ENCODE assay signal across 9 mouse cellular contexts in genomic region chr7:99795192-99795981, GRCm38 (mm10). TPM values are rescaled to one million over a fixed set of nuclear protein-coding genes. Genes with fewer than 3 reads are reported as not detected.
DNase-seq lines count a peak whose midpoint lies in the region; ATAC-seq and TF ChIP-seq lines count a peak whose summit lies in the region.
"Had no signal": no experiment of that assay in that cellular context is flagged by ENCODE, and none has a peak within 500 bp of the region (broad histone marks: within the 10 kb centered on the region; RNA-seq: fewer than 3 reads in every experiment).

No protein-coding gene starts in this region.

- TF ChIP-seq CTCF in kidney, adult 2 months (conservative IDR thresholded peaks at IDR 0.05; ENCODE audit: insufficient read depth, insufficient read length, low read depth, low read length): no peak

- H3K9me3 ChIP-seq in kidney, embryonic 16.5 days (ENCODE audit: low read length): no peaks in the 10 kb centered on the region; the same call in 1 of the 2 replicates
- no peaks in the 10 kb centered on the region for H3K9me3 ChIP-seq in forebrain, embryonic 14.5 days (replicated peaks; ENCODE audit: control insufficient read depth, low read length)
- H3K9me3 ChIP-seq in neural tube, embryonic 12.5 days: no peaks in the 10 kb centered on the region

- H3K4me2 ChIP-seq in kidney, embryonic 16.5 days (replicated peaks; ENCODE audit: low read depth, low read length): peak overlapping the region; percentile 50
- peak overlapping the region; percentile 44 for H3K4me2 ChIP-seq in forebrain, embryonic 14.5 days (ENCODE audit: low read length)
- H3K4me2 ChIP-seq in neural tube, embryonic 12.5 days (replicated peaks): peak overlapping the region; percentile 49

- 0 out of 2 replicates have a peak, but pooled peaks have one; percentile 28 for ATAC-seq in kidney, embryonic 16.5 days (ENCODE audit: low FRiP score, low TSS enrichment)
- ATAC-seq in forebrain, embryonic 14.5 days: peak; percentile 70
- peak; percentile 74 for ATAC-seq in neural tube, embryonic 12.5 days (ENCODE audit: low FRiP score, low read depth)

- TF ChIP-seq POLR2A in kidney, adult 2 months (IDR thresholded peaks at IDR 0.05; ENCODE audit: low read depth, low read length): no peak

- WGBS in kidney, embryonic 16.5 days: 7% methylated on average over 17 of the region's 17 CpGs
- WGBS in kidney, adult 2 months: 13% methylated on average over 17 of the region's 17 CpGs
- 6% methylated on average over 17 of the region's 17 CpGs for WGBS in forebrain, embryonic 14.5 days
- WGBS in neural tube, embryonic 12.5 days: 9% methylated on average over 17 of the region's 17 CpGs

- peaks cover 14% of the 10 kb centered on the region for H3K4me1 ChIP-seq in kidney, embryonic 16.5 days (ENCODE audit: insufficient read depth, low read length)
- H3K4me1 ChIP-seq in kidney, adult 2 months (ENCODE audit: control insufficient read depth, insufficient read depth, low read length): no peaks in the 10 kb centered on the region
- peaks cover 11% of the 10 kb centered on the region for H3K4me1 ChIP-seq in forebrain, embryonic 14.5 days (ENCODE audit: control insufficient read depth, insufficient read depth, low read length)
- peaks cover 23% of the 10 kb centered on the region for H3K4me1 ChIP-seq in neural tube, embryonic 12.5 days

- peak overlapping the region; percentile 13; the same call in 1 of the 2 replicates for H3K4me3 ChIP-seq in kidney, embryonic 16.5 days (ENCODE audit: low read length)
- H3K4me3 ChIP-seq in kidney, adult 2 months (ENCODE audit: insufficient read depth, low read depth, low read length): no peak overlapping the region
- no peak overlapping the region; the same call in 1 of the 2 replicates for H3K4me3 ChIP-seq in forebrain, embryonic 14.5 days (ENCODE audit: low read depth, low read length)
- no peak overlapping the region for H3K4me3 ChIP-seq in neural tube, embryonic 12.5 days
- H3K4me3 ChIP-seq: left cerebral cortex, adult 2 months had no signal

- no peak overlapping the region for H3K9ac ChIP-seq in kidney, embryonic 16.5 days (replicated peaks; ENCODE audit: low read length)
- H3K9ac ChIP-seq in forebrain, embryonic 14.5 days (ENCODE audit: low read length): peak overlapping the region; percentile 40
- no peak overlapping the region for H3K9ac ChIP-seq in neural tube, embryonic 12.5 days

- H3K27me3 ChIP-seq in kidney, embryonic 16.5 days (ENCODE audit: insufficient read depth, low read length): no peaks in the 10 kb centered on the region
- H3K27me3 ChIP-seq in kidney, adult 2 months (replicated peaks; ENCODE audit: control insufficient read depth, insufficient read depth, low read length): no peaks in the 10 kb centered on the region
- no peaks in the 10 kb centered on the region for H3K27me3 ChIP-seq in forebrain, embryonic 14.5 days (replicated peaks; ENCODE audit: control insufficient read depth, insufficient read depth, low read length)
- H3K27me3 ChIP-seq in neural tube, embryonic 12.5 days (replicated peaks): no peaks in the 10 kb centered on the region

- H3K36me3 ChIP-seq in kidney, embryonic 16.5 days (ENCODE audit: insufficient read depth, low read length): no peaks in the 10 kb centered on the region
- H3K36me3 ChIP-seq in kidney, adult 2 months (ENCODE audit: control insufficient read depth, insufficient read depth, low read length): no peaks in the 10 kb centered on the region
- H3K36me3 ChIP-seq in forebrain, embryonic 14.5 days (ENCODE audit: control insufficient read depth, insufficient read depth, low read length): no peaks in the 10 kb centered on the region
- no peaks in the 10 kb centered on the region for H3K36me3 ChIP-seq in neural tube, embryonic 12.5 days

- no peak overlapping the region for H3K27ac ChIP-seq in kidney, embryonic 16.5 days (ENCODE audit: low read length)
- H3K27ac ChIP-seq in kidney, adult 2 months (ENCODE audit: insufficient read depth, low read depth, low read length): no peak overlapping the region
- H3K27ac ChIP-seq in forebrain, embryonic 14.5 days (ENCODE audit: low read depth, low read length): 0 out of 2 replicates have a peak overlapping the region, but pooled peaks have one; percentile 27
- peak overlapping the region; percentile 47; the same call in 1 of the 2 replicates for H3K27ac ChIP-seq in neural tube, embryonic 12.5 days
- H3K27ac ChIP-seq: left cerebral cortex, adult 2 months had no signal

- DNase-seq in kidney, adult 2 months: no peak
- peak; percentile 69 for DNase-seq in T-cell, adult 2 months (ENCODE audit: low spot score)
- peak; percentile 80 for DNase-seq in forebrain, embryonic 14.5 days (ENCODE audit: low spot score)
- peak; percentile 11 to 17 for DNase-seq in kidney, postnatal 36 days
- DNase-seq in urinary bladder, postnatal 25 days (ENCODE audit: low spot score): no peak
- DNase-seq in layer of hippocampus, postnatal 14 days (ENCODE audit: low spot score in 2 of 2): no peak

RNA-seq across cellular contexts. Expression of gene Olfr521, which starts 32.1 kb away (rescaled TPM):
- not detected in 2 replicates for polyA plus RNA-seq in kidney, embryonic 16.5 days (2015; fragmentation: Nextera tagmentation; extraction: Ambion mirVana)
- polyA plus RNA-seq in kidney, adult 2 months (2012; rRNA removed): not detected in 2 replicates
- not detected in 2 replicates for polyA plus RNA-seq in forebrain, embryonic 14.5 days (2014; fragmentation: Nextera tagmentation; extraction: Ambion mirVana)
- polyA plus RNA-seq in neural tube, embryonic 12.5 days (2016; fragmentation: Nextera tagmentation; extraction: Ambion mirVana): not detected in 2 replicates
- total RNA-seq in layer of hippocampus, postnatal 14 days (2021): not detected
- total RNA-seq: left cerebral cortex, adult 2 months had no signal

RNA-seq across cellular contexts. Expression of gene Neu3, which starts 32.8 kb away (rescaled TPM):
- 3.0 and 3.5 TPM in 2 replicates for polyA plus RNA-seq in kidney, embryonic 16.5 days (2015; fragmentation: Nextera tagmentation; extraction: Ambion mirVana)
- 1.9 and 2.2 TPM in 2 replicates for polyA plus RNA-seq in kidney, adult 2 months (2012; rRNA removed)
- 0.78 and 0.81 TPM in 2 replicates for polyA plus RNA-seq in forebrain, embryonic 14.5 days (2014; fragmentation: Nextera tagmentation; extraction: Ambion mirVana)
- polyA plus RNA-seq in neural tube, embryonic 12.5 days (2016; fragmentation: Nextera tagmentation; extraction: Ambion mirVana): 1.3 and 2.2 TPM in 2 replicates
- total RNA-seq in layer of hippocampus, postnatal 14 days (2021): 1 to 10 TPM; 3.2 to 4.1 TPM

Comparison
In these comparisons a context has a peak if more than half of its experiments do, and no peak if none do; other contexts are left out.
1. DNase-seq: peak in T-cell, adult 2 months (single experiment), forebrain, embryonic 14.5 days (single experiment) and kidney, postnatal 36 days (2 of 2); none in kidney, adult 2 months (single experiment), urinary bladder, postnatal 25 days (single experiment) and layer of hippocampus, postnatal 14 days (0 of 2).
2. H3K27ac ChIP-seq: peak in forebrain, embryonic 14.5 days (single experiment) and neural tube, embryonic 12.5 days (single experiment); none in kidney, embryonic 16.5 days (single experiment) and kidney, adult 2 months (single experiment).
3. Peak in every context shown above with its lines, with median percentiles within 50 percentile points of each other: ATAC-seq and H3K4me2 ChIP-seq.